Mouse (Mus musculus) heart, postnatal 0 days (tissue): ENCODE results near the gene B4galt1.

Experiments used
- CTCF ChIP-seq: IDR thresholded peaks from 2 replicates; pipeline ENCODE4 v1.5.1; 2016; ENCODE audit warnings: antibody characterized with exemption, control low read depth, low read depth
- EP300 ChIP-seq: IDR thresholded peaks from 2 replicates; pipeline ENCODE4 v1.6.1; 2016; ENCODE audit warnings: antibody characterized with exemption, low read depth

- TF ChIP-seq CTCF (no peak), EP300 (no peak)
These were observed 16.4 kb upstream of the B4galt1 start for GRCm38 (mm10) chr4:40870206-40870605.
